Mouse (Mus musculus): ENCODE results near the gene Asxl2. TPM values are rescaled to one million over a fixed set of nuclear protein-coding genes. Genes with fewer than 3 reads are reported as not detected.

Asxl2 gene
- total and polyA plus RNA-seq, 3 experiments: 11.6 to 18.9 (median 15.2) TPM

DNA sequence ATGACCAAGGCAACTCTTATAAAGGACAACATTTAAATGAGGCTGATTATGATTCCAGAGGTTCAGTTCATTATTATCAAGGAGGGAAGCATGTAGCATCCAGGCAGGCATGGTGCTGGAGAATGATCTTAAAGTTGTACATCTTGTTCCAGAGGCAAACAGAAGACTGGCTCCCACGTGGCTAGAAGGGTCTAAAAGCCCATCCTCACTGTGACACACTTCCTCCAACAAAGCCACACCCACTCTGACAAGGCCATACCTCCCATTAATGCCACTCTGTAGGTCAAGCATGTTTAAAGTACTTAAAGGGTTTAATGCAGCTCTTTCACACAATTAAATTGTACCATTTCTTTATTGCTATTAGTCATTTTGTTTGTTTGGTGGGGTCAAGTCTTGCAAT lies 7.1 kb downstream of the Asxl2 start:
- H3K4me3 ChIP-seq (replicated peaks in 1 of 3; ENCODE audit: low read depth in 2 of 3, low read length in 2 of 3, poor library complexity in 1 of 3): no peak overlapping the region
- peaks cover 7 to 50% of the 10 kb centered on the region in 2 experiments for H3K4me1 ChIP-seq (ENCODE audit: control insufficient read depth in 1 of 2, insufficient read depth in 2 of 2)
- no peaks in the 10 kb centered on the region for H3K27me3 ChIP-seq (replicated peaks)
- TF ChIP-seq MAX (IDR thresholded peaks at IDR 0.05; ENCODE audit: low read length) (no peak), UBTF (IDR thresholded peaks at IDR 0.05; ENCODE audit: low read depth, low read length) (no peak), PAX5 (IDR thresholded peaks at IDR 0.05; ENCODE audit: low read length) (no peak), ZC3H11A (IDR thresholded peaks at IDR 0.05; ENCODE audit: low read depth, low read length) (no peak), USF2 (conservative IDR thresholded peaks at IDR 0.05; ENCODE audit: low read depth, low read length) (no peak), EP300 (IDR thresholded peaks at IDR 0.05; ENCODE audit: low read length) (no peak)
- peaks cover 80% of the 10 kb centered on the region for H3K79me2 ChIP-seq (replicated peaks; ENCODE audit: control insufficient read depth, extremely low read depth, insufficient read depth, poor library complexity, severe bottlenecking)
- H3K36me3 ChIP-seq (replicated peaks in 1 of 2; ENCODE audit: control insufficient read depth in 1 of 2, insufficient read depth in 1 of 2, low read length in 1 of 2): peaks cover 4 to 35% of the 10 kb centered on the region in 2 experiments
- DNase-seq (ENCODE audit: extremely low read depth): no peak
- H3K9me3 ChIP-seq (replicated peaks; ENCODE audit: low read length): no peaks in the 10 kb centered on the region
- no peak overlapping the region for H3K4me2 ChIP-seq (ENCODE audit: insufficient read depth, low read depth, poor library complexity, severe bottlenecking)
- dilution Hi-C loops (cut with MboI; ENCODE audit: extremely low pct_ligation_motif_present, extremely low pct_unique_long_range_greater_than_20kb, low sequenced_read_pairs): no loop called here
- H3K27ac ChIP-seq (ENCODE audit: insufficient read depth, low read depth): no peak overlapping the region
- in situ Hi-C loops (cut with MboI; ENCODE audit: low pct_ligation_motif_present, low pct_unique_long_range_greater_than_20kb, low sequenced_read_pairs): no loop called here
- H3K9ac ChIP-seq (ENCODE audit: insufficient read depth, low read depth): no peak overlapping the region

DNA sequence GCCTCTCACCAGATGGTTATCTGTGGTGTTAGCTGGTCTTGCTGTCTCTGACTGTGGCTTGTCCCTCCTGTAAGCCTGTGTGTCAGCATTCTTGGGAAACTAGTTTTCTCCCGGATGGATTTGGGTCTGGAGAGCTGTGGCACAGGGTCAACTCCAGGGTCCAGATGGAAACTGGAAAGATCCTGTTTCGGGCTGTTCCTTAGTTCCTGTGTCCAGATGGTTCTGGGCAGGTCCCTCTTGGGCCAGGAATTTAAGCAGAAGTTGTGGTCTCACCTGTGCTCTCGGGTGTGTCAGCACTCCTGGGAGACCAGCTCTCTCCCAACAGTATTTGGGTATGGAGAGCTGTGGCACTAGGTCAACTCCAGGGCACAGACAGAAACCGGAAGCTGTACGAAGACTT lies 9.8 kb downstream of the Asxl2 start:
- H3K27me3 ChIP-seq (replicated peaks): no peaks in the 10 kb centered on the region
- dilution Hi-C loops (cut with MboI; ENCODE audit: extremely low pct_ligation_motif_present, extremely low pct_unique_long_range_greater_than_20kb, low sequenced_read_pairs): no loop called here
- H3K79me2 ChIP-seq (replicated peaks; ENCODE audit: control insufficient read depth, extremely low read depth, insufficient read depth, poor library complexity, severe bottlenecking): peaks cover 70% of the 10 kb centered on the region
- no peak overlapping the region for H3K27ac ChIP-seq (ENCODE audit: insufficient read depth, low read depth)
- no peaks in the 10 kb centered on the region for H3K9me3 ChIP-seq (replicated peaks; ENCODE audit: low read length)
- in situ Hi-C loops (cut with MboI; ENCODE audit: low pct_ligation_motif_present, low pct_unique_long_range_greater_than_20kb, low sequenced_read_pairs): no loop called here
- H3K4me2 ChIP-seq (ENCODE audit: insufficient read depth, low read depth, poor library complexity, severe bottlenecking): no peak overlapping the region
- DNase-seq (ENCODE audit: extremely low read depth): no peak
- H3K4me3 ChIP-seq (replicated peaks in 1 of 3; ENCODE audit: low read depth in 2 of 3, low read length in 2 of 3, poor library complexity in 1 of 3): no peak overlapping the region
- peaks cover 2 to 34% of the 10 kb centered on the region in 2 experiments for H3K36me3 ChIP-seq (replicated peaks in 1 of 2; ENCODE audit: control insufficient read depth in 1 of 2, insufficient read depth in 1 of 2, low read length in 1 of 2)
- TF ChIP-seq ZNF384 (IDR thresholded peaks at IDR 0.05; ENCODE audit: low read depth, low read length) (no peak), E2F4 (IDR thresholded peaks at IDR 0.05; ENCODE audit: insufficient replicate concordance, low read depth, low read length) (no peak), MEF2A (IDR thresholded peaks at IDR 0.05; ENCODE audit: borderline replicate concordance, low read depth, low read length) (no peak), ZKSCAN1 (IDR thresholded peaks at IDR 0.05; ENCODE audit: borderline replicate concordance, low read depth, low read length) (no peak), POLR2A (IDR thresholded peaks at IDR 0.05; ENCODE audit: low read depth, low read length) (no peak), TBP (conservative IDR thresholded peaks at IDR 0.05; ENCODE audit: low read depth, low read length) (no peak)
- peaks cover 5 to 39% of the 10 kb centered on the region in 2 experiments for H3K4me1 ChIP-seq (ENCODE audit: control insufficient read depth in 1 of 2, insufficient read depth in 2 of 2)
- H3K9ac ChIP-seq (ENCODE audit: insufficient read depth, low read depth): no peak overlapping the region

DNA sequence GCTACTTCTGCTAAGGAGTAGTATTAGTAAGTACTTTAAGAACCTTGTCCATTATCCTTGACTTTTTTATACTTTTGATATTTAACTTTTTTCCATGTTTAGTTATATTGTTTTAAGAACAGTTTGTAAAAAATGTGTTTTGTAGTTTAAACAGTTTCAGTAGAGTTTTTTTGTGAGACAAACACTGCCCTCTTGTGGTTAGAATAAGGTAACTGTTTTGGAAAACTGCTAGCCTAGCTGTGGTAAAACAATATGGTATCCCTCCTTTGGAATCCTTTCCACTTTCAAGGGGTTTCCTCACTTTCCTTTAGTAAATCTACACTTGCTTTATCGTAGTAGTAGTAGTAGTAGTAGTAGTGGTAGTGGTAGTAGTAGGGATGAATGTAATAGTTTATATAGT lies 11.2 kb downstream of the Asxl2 start:
- no peak overlapping the region for H3K27ac ChIP-seq (ENCODE audit: insufficient read depth, low read depth)
- peaks cover 63% of the 10 kb centered on the region for H3K79me2 ChIP-seq (replicated peaks; ENCODE audit: control insufficient read depth, extremely low read depth, insufficient read depth, poor library complexity, severe bottlenecking)
- peak; percentile 48 for TF ChIP-seq ZNF384 (IDR thresholded peaks at IDR 0.05; ENCODE audit: low read depth, low read length)
- TF ChIP-seq MAZ (IDR thresholded peaks at IDR 0.05; ENCODE audit: low read depth, low read length): no peak
- 0 out of 2 replicates have a peak, but pooled peaks have one; percentile 4 for TF ChIP-seq E2F4 (IDR thresholded peaks at IDR 0.05; ENCODE audit: insufficient replicate concordance, low read depth, low read length)
- no peak for TF ChIP-seq IRF4 (IDR thresholded peaks at IDR 0.05; ENCODE audit: low read depth, low read length)
- TF ChIP-seq POLR2A (IDR thresholded peaks at IDR 0.05; ENCODE audit: low read depth, low read length): no peak
- peak; percentile 26 for TF ChIP-seq SMC3 (IDR thresholded peaks at IDR 0.05; ENCODE audit: low read depth, low read length)
- TF ChIP-seq JUND (conservative IDR thresholded peaks at IDR 0.05; ENCODE audit: low read depth, low read length): no peak
- TF ChIP-seq RAD21 (IDR thresholded peaks at IDR 0.05; ENCODE audit: low read depth, low read length): peak; percentile 36
- no peak for TF ChIP-seq CHD2 (IDR thresholded peaks at IDR 0.05; ENCODE audit: low read length)
- no peak for TF ChIP-seq HCFC1 (IDR thresholded peaks at IDR 0.05; ENCODE audit: low read depth, low read length)
- peak; percentile 28 to 62; a peak in 3 of 4 replicates for TF ChIP-seq CTCF (conservative IDR thresholded peaks at IDR 0.05 in 1 of 2, IDR thresholded peaks at IDR 0.05 in 1 of 2; ENCODE audit: low read depth in 2 of 2, low read length in 2 of 2)
- TF ChIP-seq EP300 (IDR thresholded peaks at IDR 0.05; ENCODE audit: low read length): no peak
- dilution Hi-C loops (cut with MboI; ENCODE audit: extremely low pct_ligation_motif_present, extremely low pct_unique_long_range_greater_than_20kb, low sequenced_read_pairs): no loop called here
- H3K36me3 ChIP-seq (replicated peaks in 1 of 2; ENCODE audit: control insufficient read depth in 1 of 2, insufficient read depth in 1 of 2, low read length in 1 of 2): peaks cover 0 to 34% of the 10 kb centered on the region in 2 experiments
- no peak overlapping the region for H3K9ac ChIP-seq (ENCODE audit: insufficient read depth, low read depth)
- no peaks in the 10 kb centered on the region for H3K27me3 ChIP-seq (replicated peaks)
- no peaks in the 10 kb centered on the region for H3K9me3 ChIP-seq (replicated peaks; ENCODE audit: low read length)
- no peak for DNase-seq (ENCODE audit: extremely low read depth)
- in situ Hi-C loops (cut with MboI; ENCODE audit: low pct_ligation_motif_present, low pct_unique_long_range_greater_than_20kb, low sequenced_read_pairs): no loop called here
- no peak overlapping the region for H3K4me2 ChIP-seq (ENCODE audit: insufficient read depth, low read depth, poor library complexity, severe bottlenecking)
- no peak overlapping the region for H3K4me3 ChIP-seq (replicated peaks in 1 of 3; ENCODE audit: low read depth in 2 of 3, low read length in 2 of 3, poor library complexity in 1 of 3)
- H3K4me1 ChIP-seq (ENCODE audit: control insufficient read depth in 1 of 2, insufficient read depth in 2 of 2): peaks cover 0 to 31% of the 10 kb centered on the region in 2 experiments; a peak in 1 of 4 replicates
